Mouse (Mus musculus) 3134 (cell line): ENCODE measurements around the gene Irx4.
A peak's percentile ranks its signal among the peaks of the same experiment; 100 is the strongest.

Source experiments
- DNase-seq: peaks from one replicate; pipeline ENCODE4 v3.0.0-alpha.2; 2011; ENCODE audit warnings: low spot score; ENCODE audit not compliant: insufficient read length; ENCODE audit errors: extremely low read depth

The Irx4 gene

DNA sequence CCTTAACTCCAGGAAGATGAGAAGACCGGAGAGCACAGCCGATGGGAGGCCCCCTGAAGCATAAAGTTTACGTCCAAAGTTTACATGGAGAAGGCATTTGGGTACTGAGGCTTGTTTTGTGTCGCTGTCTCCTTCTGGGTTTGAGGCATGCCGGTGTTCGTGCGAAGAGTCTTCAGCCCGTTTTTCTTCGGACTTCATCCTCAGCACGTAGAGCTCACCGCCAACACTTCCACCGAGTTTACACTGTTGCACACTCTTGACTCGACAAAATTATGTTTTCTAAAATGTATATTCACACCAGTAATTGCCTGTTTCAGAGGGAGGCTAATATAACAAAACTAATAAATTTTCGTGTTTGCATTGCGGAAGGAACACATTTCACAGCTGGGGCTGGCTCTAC lies 9.0 kb downstream of the Irx4 start:
- DNase-seq, result no peak

DNA sequence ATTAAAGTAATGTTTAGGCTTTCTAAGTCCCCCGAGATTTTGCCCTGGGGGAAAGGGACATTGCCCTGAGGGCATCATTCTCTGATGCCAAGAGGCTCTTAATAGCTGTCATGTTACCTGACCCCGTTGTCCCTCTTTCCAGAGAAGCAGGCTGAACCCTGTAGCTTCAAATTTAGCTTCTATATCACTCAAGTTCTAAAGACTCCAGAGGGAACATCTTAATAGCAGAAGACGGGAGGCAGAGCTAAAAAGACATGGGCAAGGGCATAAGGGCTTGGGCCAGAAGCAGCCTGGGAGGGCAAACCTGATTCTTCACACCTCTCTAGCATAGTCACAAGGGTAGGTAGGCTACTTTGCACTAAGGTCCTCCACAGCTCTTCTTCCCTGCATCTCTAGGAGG lies 9.6 kb downstream of the Irx4 start:
- no peak for DNase-seq

DNA sequence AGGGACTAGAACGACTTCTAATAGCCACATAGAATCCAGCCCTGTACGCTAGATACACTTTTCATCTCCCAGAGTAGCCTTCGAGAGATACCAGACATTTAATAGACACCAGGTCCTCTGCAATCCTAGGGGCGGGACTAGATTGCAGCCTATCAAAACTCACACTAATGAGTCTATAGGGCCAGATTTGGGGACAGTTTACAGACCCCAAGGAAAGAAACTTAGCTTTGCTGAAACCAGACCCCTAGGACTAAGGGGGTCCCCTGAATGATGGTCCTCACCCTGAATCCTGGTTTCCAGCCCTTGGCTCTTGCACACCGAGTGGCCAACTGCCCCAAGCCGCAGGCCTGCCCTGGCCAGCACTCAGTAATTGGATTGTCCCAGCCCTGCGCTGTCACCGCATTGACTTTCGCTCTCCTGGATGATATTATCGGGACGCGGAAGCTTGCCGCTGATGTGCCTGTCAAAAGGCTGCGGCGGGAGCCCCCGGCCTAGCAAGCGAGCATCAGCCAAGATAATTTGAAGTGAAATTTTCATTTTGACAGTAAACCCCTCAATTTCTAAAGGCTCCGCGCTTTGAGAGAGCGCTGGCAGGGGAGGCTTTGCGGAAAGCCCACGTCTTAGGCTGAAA lies 10.3 kb downstream of the Irx4 start:
- no peak for DNase-seq

DNA sequence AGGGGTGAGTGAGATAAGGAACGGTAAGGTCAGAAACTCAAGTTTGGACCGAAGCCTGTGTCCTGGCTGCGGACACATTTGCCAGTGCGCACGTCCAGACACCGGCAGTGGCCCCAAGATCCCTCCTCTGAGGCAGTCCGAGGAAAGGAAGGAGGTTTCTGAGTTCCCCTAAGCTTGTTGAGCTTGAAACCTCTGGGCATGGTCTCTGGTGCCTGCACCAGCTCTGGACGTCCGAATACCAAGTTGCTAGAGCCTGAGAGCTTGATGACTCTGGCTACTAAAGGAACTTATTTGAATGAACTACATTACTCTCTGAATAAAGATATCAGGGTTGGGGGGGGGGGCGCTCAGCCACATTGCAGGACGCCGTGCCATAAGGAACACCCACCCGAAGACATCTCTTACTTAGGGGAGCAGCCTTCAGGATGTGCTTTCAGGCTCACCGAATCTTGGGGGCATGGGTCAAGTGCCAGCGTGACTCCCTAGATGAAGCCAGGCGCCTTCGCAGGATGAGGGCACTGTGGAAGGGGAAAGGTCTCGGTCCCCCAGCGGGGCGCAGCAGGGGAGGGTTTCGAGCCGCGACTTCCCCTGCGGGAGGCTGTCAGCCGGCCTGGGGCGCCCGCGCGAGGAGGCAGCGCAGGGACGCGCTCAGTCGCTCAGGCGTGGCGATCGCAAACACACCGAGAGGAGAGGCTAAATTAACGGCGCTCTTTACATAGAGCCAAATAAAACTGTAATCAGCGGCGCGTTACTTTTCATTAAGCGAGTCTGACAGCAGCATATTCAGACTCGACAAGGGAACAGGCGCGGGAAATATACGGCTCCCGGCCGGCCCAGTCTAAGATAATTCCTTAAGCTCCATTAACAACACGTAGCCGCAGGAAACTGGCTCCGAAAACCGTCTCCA lies 11.3 kb downstream of the Irx4 start:
- DNase-seq, result no peak

DNA sequence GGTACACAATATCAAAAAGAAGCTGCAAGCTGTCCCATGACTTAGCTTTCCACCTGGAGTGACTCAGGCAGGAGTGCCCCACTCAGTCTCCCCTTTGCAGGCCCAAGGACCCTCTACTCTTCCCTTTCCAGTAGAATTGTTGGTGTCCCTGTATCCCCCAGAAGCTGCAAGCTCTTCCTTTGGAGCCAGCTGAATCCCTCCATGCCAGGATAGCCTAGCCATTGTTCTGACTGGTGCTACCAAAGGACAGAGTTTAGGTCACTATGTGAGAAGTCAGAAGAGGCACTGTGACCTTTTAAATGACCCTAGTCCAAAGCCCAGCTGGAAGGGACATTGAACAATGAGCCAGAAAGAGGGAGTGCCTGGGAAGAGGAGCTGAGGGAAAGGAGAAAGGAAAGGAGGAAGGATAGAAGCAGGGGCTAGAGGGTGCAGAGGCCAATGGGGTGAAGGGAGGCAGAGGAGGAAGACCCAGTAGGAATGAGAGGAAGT lies 12.6 kb downstream of the Irx4 start:
- no peak for DNase-seq

DNA sequence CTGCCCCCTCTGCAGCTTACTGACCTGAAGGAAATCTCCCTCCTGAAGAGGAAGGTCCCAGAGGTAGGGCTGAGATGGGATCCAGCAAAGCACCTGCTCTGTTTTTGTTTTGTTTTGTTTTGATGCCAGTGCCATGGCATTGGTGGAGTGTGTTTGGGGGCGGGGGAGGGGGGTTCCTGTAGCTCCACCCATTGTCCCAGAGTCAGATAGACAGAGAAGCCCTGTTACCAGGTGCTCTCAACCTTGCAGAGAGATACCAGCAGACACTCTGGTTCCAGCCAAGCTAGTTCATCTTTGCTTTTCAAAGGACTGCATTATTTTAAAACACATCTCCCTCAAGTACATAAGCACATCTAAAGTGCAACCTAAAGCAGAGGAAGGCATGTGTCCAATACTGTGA lies 13.3 kb downstream of the Irx4 start:
- no peak for DNase-seq

DNA sequence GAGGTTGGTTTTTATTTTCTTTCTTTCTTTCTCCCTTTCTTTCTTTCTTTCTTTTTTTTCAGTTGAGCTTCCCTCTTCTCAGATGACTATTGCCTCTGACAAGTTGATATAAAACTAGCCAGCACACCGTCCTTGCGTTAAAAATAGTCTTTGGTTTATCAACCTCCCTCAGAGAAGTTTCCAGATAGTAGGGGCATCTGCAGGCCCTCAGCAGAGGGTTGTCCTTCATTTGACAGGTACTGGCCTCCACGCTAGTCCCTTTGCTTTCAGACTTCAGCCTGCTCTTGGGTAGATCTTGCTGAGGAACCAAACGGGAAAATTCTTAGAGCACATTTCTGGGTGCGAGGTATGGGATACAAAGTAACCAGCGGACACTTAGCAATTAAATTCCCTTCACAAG lies 17.1 kb downstream of the Irx4 start:
- DNase-seq, result no peak

DNA sequence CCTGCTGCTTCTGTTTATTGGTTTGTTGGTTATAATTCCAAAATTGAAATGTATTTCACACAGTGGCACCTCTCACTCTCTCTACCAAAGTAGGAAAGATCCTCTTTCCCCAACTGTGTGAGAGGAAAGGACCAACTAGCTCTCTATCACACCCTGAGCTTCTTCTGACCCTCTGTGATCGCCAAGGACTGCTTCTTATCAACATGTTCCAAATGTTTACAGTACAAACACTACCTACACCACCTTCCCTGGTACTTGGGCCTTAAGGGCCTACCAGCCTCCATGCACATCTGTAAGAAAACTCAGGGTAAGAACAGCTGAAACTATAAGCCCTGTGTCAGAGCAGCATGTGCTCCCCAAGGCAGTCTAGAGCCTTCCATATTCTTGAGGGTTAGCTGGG lies 17.5 kb downstream of the Irx4 start:
- DNase-seq, result no peak

DNA sequence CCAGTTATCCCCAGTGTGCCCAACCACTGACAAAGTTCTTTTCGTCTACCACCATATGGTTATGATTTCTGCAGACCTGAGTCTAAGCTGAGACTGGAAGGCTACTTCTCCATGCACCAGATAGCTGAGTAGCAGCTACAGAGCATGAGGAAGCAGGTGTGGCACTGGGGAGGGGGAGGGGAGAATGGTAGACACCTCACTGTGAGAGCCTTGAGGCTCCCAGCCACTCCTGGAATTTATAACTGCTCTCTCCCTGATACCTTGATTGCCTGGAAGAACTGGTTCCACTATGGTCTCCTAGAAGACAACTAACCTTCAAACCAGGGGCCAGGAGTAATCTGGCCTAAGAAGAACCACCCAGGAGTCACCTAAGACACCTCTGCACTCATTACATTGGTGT lies 18.9 kb downstream of the Irx4 start:
- no peak for DNase-seq

DNA sequence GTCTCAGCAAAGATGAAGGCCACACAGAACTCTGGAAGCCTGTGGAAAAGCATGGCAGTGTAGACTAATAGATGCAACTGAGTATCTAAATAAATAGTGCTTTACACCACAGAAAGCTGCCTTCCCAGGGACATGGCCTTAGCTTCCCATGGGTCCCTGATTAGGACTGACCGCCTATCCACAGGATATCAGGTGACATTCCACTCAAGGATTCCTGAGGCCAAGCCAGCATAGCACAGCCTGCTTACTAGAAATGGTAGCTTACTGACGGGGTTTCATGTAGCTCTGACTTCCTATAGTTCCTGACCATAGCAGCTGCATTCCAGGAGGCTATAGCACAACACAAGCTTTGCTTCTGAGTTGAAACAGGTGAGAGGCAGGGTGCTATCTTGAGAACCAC lies 22.1 kb downstream of the Irx4 start:
- no peak for DNase-seq

DNA sequence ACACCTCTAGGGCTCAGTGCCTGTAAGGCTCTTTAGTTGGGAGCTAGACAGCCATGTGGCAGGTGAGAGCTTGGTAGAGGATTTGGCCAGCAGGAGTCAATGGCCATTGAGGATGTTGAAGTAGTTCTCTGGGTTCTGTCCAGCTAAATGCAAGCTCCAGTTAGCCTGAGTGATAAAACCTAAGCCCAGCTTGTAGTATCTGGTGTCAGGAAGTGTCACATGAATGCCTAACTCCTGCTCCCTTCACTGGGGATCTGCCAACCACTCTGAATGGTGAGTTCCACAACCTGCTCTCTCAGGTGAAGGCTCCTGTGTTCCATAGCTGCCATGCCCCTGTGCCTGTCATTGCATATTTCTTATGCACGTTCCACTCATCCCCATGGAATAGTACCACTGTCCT lies 23.3 kb downstream of the Irx4 start:
- no peak for DNase-seq

DNA sequence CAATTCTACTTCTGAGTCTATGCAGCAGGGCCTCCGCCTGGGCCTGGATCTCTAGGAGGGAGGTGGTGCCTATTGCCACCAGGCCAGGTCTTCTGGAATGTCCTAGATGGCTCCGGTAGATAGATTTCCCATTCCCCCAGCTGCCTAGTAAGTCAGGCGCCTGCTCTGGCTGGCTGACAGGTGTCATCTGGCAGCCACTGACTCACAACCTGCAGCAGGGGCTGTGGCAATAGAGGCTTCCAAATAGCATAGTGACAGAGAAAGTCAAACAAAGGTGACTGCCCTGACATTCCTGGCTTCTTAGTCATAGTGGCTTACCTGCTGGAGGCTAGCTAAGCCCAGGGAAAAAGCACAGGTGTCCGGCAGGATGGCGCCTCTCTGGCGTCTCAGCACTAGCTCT lies 29.9 kb downstream of the Irx4 start:
- DNase-seq, result no peak

DNA sequence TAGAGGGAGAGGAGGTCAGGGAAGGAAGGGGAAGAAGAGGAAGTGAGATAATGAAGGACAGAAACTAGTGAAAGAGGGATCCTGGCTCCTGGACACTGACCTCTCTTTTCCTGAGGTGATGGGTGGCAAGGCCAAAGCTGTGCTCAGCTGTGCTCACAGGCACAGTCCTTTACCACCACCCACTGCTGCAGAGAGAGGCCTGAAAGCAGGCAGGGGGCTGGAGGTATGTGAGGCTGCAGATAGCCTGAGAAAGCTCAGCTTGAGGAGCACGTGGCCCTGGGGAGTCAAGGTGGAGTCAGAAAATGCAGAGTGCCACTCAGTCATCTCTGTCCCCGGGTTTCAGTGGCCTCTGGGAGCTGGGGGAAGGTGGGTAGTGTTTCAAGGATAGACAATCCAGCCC lies 30.8 kb downstream of the Irx4 start:
- DNase-seq, result no peak

DNA sequence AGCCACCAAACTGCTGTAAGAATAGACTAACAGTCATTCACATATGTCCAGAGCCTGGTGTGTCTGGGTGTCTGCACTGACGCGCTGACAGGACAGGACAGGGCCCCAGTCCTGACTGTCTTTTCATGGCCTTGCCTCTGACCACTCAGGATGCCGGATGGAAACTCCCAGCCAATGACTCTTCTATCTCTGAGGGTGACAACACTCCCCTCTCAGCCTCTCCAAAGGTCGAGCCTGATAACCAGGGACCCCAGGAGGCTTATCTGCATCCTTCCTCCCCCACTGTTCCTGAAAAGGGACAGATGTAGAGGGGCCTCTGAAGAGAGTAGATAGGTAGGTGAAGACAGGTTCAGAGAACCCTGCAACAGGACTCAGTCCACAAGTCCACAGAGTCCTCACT lies 38.4 kb downstream of the Irx4 start:
- DNase-seq, result no peak

DNA sequence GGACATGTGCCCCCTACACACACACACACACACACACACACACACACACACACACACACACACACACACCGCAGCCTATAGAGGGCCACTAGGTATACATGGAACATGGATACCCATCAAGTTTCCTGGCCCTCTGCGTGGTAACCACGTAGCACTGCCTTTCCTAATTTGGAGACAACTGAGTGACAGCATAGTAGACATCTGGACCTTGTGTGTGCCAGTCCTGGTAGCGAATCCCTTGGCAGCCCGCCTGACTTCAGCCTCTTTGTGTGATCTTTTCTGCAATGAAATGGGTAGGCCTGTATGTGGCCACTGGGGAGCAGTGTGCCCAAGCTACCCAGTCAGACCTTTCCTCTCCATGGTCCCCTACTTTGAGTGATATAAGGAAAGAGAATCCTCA lies 39.0 kb downstream of the Irx4 start:
- no peak for DNase-seq

DNA sequence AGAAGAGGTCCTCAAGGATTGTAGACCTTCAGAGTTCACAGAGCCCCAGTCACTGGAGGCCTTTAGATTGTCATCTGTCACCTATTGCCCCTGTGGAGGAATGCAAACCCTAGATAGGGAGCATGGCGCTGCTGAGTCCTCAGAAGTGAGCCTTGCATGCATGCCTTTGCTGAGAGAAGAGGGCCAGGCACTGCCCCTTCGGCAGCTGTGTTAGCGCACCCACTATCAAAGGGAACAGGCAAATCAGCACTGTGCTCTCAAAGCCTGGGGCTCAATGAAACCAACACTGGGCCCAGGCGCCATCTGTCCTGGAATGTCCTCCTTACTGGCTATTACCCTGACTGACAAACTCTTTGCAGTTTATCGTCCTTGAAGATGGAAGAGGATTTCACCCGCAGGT lies 44.5 kb downstream of the Irx4 start:
- no peak for DNase-seq

DNA sequence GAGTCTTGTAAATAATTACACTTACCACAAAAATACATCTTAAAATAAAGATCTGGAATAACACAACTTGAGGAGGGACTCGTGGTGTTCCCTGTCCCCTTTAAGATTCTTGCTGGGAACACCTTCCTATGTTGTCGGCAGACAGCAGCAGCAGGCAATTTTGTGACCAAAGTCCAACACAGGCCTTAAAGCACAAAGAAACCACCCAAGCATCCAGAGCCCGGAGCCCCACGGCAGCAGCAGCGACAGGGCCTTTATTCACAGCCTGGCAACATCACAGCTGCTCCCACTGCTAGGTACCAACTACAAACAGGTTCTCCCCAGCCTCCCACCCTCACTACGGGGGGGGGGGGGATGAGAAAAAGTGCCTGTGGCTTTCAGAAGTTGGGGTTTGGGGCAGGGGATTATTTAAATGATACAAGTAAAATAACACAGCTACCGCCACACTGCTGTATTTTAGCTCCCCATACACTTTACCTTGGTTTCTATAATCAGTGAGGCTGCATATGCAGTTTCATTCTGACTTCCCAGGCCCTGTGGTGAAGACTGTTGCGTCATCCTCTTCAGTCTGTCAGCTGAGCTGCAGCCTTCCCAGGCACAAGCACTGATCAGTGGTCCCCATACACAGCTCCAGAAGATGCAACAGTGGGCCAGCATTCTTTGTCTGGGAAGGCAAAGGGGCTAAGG lies 45.3 kb downstream of the Irx4 start:
- DNase-seq, result no peak

DNA sequence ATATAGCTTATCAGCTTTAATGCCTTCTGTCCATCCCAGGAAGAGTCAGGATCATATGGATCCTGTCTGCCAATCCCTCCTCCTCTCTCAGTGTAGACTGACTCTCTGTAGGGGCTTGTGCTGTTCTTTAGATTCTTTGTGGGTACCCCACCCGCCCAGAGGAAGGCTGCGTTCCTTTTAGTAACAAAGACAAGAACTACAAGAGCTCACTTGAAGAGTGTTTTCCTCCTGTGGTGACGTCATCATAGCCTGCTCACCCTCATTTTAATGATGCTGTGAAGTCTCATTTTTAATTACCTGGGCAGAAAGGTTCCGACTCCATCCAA lies 45.8 kb downstream of the Irx4 start:
- no peak for DNase-seq

DNA sequence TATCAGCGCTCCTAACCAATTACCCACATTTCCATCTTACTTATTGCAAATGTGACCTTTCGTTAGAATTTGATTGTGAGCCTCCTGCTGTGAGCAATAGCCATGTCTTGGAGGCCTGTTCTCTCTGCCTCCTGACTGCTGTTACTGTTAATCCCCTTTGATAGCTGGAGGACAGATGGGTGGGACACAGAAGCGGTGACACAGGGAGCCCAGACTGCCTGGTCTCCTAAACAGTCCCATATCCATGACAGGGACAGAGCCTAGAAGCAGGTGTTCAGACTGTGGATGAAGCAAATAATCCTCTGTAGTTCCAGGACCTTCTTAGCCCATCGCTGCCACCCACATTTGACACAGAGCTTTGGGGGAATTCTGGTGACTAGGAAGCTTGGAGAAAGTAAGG lies 46.2 kb downstream of the Irx4 start:
- no peak for DNase-seq

DNA sequence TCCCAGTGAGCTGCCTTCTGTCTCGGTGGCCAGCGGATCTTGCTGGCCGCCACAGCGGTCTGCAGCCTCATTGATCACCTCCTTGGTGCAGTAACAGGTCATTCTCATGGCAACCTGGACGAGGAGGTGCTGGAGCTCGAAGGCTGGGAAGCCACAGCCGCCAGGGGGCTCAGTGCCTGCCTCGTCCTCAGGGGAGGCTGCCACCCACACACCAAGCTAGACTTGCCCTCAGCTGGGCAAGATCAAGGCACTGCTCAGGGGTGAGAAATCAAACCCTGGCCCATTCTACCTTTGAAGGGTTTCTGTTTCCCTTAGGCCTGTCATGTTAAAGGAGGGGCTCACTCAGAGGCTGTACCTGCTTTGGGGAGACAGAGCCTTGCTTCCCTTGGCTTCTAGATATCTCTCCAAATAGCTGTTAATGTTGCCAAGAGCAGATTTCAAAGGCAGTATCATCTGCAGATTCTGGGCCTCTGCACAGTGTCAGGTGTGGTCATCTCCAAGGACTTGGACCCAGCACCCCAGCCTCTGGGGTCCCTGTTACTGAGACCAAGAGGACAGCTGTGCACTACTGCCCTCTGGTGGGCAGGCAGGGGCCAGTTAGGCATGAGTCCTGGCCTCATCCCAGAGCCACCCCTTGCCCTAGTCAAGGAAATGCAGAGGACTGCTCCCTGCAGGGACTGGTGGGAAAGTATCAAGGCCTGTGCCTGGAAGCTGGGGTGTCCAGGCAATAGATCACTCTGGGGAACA lies 50.1 kb downstream of the Irx4 start:
- peak; percentile 16 for DNase-seq
